Mouse (Mus musculus) cerebellum, adult 18-20 months (tissue): ENCODE measurements at regions not wholly inside any gene's neighbourhood (a gene's known extent, or its start where the extent isn't known, plus 50 kb on each side); places are given as distances from the start of the nearest gene placed in this dataset.

ENCODE experiments used
- DNase-seq, 2 experiments: peaks; one replicate each; pipeline ENCODE4 v3.0.0; 2021

DNA sequence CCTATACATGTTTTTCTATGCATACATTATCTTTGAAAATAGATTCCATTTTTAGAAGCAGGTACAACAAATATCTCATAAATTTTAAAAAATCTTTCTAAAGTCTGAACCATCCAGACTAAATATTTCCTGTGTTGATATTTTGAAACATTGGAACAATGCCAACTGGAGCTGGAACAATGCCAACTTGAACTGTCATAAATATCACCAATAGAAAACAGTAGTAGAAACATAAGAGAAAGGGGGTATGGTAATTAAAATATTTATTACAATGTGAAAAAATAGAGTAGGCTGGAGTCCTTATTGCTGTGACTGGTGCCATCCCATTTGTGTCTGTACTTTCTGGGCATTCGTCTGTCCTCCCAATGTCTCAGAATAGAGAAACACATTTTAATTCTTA, 286.9 kb upstream of the Mctp2 start:
- peak; percentile 9 to 52 for DNase-seq

GRCm38 (mm10) chr7:72594741-72595140, 288.3 kb upstream of the Mctp2 start:
- no peak for DNase-seq

DNA sequence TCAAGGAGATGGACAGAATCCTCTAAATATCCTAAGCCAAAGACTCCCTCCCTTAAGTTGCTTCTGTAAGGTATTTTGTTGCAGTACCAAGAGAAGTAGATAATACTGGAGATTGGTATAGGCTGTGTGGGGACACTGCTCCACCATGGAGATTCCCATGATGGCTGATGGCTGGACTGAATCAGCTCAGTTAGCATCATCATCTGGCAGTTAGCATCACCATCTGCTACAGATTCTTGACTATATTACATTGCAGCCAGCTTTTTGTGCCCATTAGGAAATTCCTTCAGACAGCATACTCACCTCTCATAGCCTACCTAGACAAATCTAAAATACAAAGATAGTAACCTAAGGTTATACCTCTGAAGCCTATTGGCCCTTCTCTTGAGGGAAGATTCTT, 290.6 kb upstream of the Mctp2 start:
- no peak for DNase-seq

GRCm38 (mm10) chr7:72601933-72602332, 295.5 kb upstream of the Mctp2 start:
- no peak for DNase-seq

- DNase-seq, result no peak
Observed at GRCm38 (mm10) chr7:72609791-72610190, 303.4 kb upstream of the Mctp2 start.

- no peak for DNase-seq
Observed at GRCm38 (mm10) chr7:72615232-72615631, 308.8 kb upstream of the Mctp2 start.

- DNase-seq, result no peak
Observed at GRCm38 (mm10) chr7:72627369-72627768, 321.0 kb upstream of the Mctp2 start.

GRCm38 (mm10) chr7:72639566-72639965, 333.2 kb upstream of the Mctp2 start:
- no peak for DNase-seq

DNA sequence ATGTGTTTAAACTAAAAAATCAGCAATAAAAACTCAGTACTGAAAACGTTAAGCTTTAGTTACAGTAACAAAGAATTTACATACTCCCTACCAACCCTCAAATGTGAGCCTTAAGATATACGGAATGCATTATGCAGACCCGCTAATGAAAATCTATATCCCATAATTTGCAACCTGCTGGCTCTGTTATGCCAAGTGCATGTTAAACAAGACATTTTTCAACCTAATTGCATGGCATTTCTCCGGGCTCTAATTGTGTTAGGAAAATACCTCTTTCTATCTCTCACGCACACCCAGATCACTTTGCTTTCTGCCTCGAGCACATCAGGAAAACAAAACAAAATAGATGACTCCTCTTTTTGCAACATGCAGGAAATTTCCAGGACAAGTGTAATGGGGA, 368.6 kb upstream of the Mctp2 start:
- no peak for DNase-seq

DNA sequence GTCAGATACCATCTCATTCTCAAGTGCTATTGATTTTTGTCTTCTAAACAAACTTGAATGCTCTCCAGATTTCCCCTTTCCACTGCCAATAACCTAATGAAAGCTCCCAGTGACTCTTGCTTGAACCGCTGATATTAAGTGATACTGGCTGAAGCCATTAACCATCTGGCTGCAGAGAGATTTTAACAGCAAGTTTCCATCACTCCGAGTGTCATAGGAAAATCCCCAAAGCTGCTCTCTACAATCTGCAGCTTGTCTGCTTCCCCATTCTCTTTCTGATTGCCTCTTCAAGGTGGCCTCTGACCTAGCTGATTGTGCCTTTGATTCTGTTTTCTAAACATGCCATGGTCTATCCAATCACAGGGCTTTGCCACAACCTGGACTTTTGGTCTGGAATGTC, 379.4 kb upstream of the Mctp2 start:
- no peak for DNase-seq

GRCm38 (mm10) chr7:72687356-72687755, 380.9 kb upstream of the Mctp2 start:
- DNase-seq, result no peak

DNA sequence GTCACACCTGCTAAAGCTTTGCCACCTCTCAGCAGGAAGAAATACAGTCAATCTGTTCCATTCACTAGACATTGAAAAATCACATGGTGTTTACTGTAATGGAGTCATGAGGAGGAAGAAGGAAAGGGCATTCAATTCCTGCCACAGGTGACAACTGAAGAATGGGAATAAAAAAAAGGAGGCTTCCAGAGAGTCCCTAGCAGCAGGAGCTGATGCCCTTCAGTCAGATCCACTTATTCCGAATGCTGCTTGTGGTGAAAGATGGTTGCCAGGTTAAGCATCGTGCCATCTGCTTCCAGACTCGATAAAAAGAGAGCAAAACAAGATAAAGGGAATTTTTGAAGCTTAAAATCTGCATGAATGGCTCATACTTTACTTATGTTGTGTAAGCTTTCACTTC, 385.0 kb upstream of the Mctp2 start:
- peak; percentile 52 to 55 for DNase-seq

GRCm38 (mm10) chr7:72691859-72692258, 385.5 kb upstream of the Mctp2 start:
- DNase-seq, result peak; percentile 12 to 42

- no peak for DNase-seq
Observed at GRCm38 (mm10) chr7:72696736-72697135, 390.3 kb upstream of the Mctp2 start.

GRCm38 (mm10) chr7:72703652-72704341, 397.4 kb upstream of the Mctp2 start:
- peak; percentile 10 to 19 for DNase-seq

DNA sequence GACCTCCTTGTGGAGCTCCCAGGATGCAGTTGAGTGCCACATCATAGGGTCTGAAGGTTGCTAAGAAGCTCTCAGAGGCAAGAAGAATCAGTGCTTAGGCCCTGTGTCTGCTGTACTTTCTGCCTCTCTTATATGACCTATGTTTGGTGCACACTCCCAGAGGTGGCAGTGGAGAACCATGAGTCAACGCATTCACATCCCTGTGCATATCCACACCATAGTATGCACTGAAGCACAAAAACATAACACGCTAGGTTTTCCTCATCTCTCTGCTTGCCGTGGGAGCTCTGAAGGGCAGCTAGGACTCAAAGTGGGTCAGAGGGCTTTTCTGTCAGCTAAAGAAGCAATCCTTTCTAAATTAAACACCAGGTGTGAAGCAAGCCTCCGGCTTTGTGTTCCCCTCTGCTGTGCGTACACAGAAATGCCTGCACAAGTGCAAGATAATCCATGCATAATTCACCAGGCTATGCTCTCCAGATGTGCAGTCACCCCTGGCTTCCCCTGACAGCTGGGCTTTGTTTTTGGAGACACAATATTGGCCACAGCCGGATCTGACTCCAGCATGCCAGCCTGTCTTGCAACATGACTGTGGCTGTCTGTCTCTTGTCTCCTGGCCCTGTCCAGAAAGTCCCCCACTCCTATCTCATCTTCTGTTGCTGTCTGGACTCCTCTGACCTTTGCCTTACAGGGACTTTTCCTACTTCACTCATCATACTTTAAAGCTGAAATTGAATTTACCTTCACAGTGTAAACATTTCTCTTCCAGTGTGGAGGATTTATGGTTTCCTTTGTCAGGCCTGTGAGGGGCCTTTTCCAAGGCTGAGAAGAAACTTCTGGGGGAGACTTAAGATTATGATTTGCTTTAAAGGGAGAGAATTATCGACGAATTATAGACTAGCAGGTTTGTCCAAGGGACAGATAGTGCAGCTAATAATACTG, 405.1 kb upstream of the Mctp2 start:
- no peak for DNase-seq

GRCm38 (mm10) chr7:72715401-72715800, 409.0 kb upstream of the Mctp2 start:
- DNase-seq, result no peak

- DNase-seq, result no peak
Observed at GRCm38 (mm10) chr7:72716051-72716450, 409.6 kb upstream of the Mctp2 start.

- no peak for DNase-seq
Observed at GRCm38 (mm10) chr7:72726214-72726854, 419.9 kb upstream of the Mctp2 start.

DNA sequence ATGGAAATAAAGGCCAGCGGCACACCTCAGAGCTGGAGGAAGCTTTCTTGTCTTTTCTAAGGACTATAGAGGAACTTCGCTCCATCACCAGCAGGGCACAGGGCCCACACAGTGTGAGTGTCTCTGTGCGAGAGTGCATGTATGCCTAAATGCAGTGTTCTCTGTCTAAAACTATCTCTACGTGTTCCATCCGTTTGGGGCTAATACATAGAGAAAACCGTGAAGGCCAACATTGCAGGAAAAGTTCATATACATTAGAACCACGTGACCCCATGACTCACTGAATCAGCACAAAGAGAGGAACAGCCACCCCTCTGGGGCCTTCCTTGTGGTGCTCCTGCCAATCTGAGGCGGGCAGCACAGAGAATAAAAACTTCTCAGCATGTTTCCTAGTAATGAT, 431.4 kb upstream of the Mctp2 start:
- no peak for DNase-seq

- no peak for DNase-seq
Observed at GRCm38 (mm10) chr7:72738324-72738944, 432.0 kb upstream of the Mctp2 start.

DNA sequence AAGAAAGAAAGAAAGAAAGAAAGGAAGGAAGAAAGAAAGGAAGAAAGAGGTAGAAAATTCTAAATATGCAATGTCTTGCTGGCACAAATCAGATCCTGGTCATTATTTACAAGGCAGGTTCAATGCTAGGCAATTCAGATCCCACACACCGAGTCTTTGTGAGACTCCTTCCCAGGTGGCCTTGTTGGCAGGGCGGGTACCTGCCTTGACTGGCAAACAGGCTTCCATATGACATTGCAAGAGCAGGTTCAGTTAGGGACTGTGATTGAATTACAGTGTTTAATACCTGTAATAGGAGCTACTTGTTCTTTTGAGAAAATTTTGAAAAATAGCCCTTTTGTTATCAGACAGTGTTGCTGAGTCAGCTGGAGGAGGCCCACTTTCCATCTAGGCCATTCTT, 436.0 kb upstream of the Mctp2 start:
- DNase-seq, result no peak

- DNase-seq, result no peak
Observed at GRCm38 (mm10) chr7:72751501-72751917, 445.1 kb upstream of the Mctp2 start.
